Comparison of ENCODE assay signal across 21 mouse cellular contexts in genomic region chr4:53341181-53341580, GRCm38 (mm10).
"Had no signal": no experiment of that assay in that cellular context is flagged by ENCODE, and none has a peak within 500 bp of the region (broad histone marks: within the 10 kb centered on the region; RNA-seq: fewer than 3 reads in every experiment).

No protein-coding gene starts in this region.

- DNase-seq: lung, adult 18-20 months; lung, embryonic 14.5 days; lung, postnatal 10 days; lung, postnatal 4 days; midbrain, embryonic 14.5 days; retina, postnatal 1 day; right cerebral cortex, adult 18-20 months; right cerebral cortex, postnatal 25 days; right cerebral cortex, postnatal 4 days; spleen, adult 18-20 months; thymus, adult 2 months; thymus, postnatal 25 days; thymus, postnatal 4 days had no signal

- H3K9me3 ChIP-seq: midbrain, embryonic 12.5 days; neural tube, embryonic 15.5 days; stomach, embryonic 15.5 days had no signal

- H3K9ac ChIP-seq: lung, embryonic 14.5 days; midbrain, embryonic 12.5 days; neural tube, embryonic 13.5 days; neural tube, embryonic 15.5 days; stomach, embryonic 15.5 days had no signal

- H3K4me1 ChIP-seq: midbrain, embryonic 12.5 days had no signal

- H3K27me3 ChIP-seq: midbrain, embryonic 12.5 days; neural tube, embryonic 13.5 days; neural tube, embryonic 15.5 days; stomach, embryonic 15.5 days had no signal

- ATAC-seq: midbrain, embryonic 16.5 days had no signal

- H3K27ac ChIP-seq: midbrain, embryonic 10.5 days; midbrain, embryonic 12.5 days; neural tube, embryonic 13.5 days; neural tube, embryonic 15.5 days; stomach, embryonic 15.5 days; stomach, postnatal 0 days had no signal

- H3K36me3 ChIP-seq: midbrain, embryonic 10.5 days; midbrain, embryonic 12.5 days; neural tube, embryonic 13.5 days; neural tube, embryonic 15.5 days; stomach, embryonic 15.5 days had no signal

- H3K4me3 ChIP-seq: midbrain, embryonic 10.5 days; midbrain, embryonic 12.5 days; myocyte; neural tube, embryonic 13.5 days; neural tube, embryonic 15.5 days; stomach, embryonic 15.5 days had no signal
